Mouse (Mus musculus) neutrophil, adult 83 days (primary cell): Measurements from ENCODE around the gene Lsm10. TPM values are rescaled to one million over a fixed set of nuclear protein-coding genes. Genes with fewer than 3 reads are reported as not detected.

Source experiments
- total RNA-seq, 2 experiments: library from RNA; stranded (reverse); gene quantifications; one replicate each; pipeline ENCODE4 v1.2.4; 2023

The Lsm10 gene
- 10 to 100 TPM; 30.0 TPM for total RNA-seq

DNA sequence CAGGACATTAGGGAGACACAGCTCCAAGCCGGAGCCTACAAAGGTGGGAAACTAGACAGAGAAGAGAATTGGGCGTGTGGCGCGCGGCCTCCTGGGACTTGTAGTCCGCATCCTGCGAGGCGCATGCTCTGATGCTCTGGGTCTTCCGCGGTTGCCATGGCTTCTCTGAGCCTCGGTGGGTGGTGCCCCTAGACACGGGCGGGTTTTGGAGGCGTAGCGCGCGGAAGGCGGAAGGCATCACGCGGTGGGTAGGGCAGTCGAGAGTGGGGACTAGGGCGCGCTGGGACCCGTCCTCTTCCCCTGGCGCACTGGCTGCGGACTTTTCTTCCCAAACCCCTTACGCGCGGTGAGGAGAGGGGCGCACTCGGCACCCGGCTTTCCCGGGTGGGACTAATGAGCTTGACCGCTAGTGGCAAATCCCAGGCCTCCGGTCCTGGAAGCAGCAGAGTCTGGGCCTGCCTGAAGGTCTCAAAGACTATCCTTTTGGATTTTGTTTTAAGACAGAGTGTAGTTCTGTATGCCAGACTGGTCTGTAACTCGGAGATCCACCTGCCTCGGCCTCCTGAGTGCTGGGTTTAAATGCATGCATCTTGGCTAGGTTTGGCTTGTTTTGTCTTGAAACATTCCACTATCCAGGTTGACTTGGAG is at the start of gene Lsm10:
Gene Lsm10, plus strand, starts transcription at position 160 of the 648 bp plus-strand sequence.

DNA sequence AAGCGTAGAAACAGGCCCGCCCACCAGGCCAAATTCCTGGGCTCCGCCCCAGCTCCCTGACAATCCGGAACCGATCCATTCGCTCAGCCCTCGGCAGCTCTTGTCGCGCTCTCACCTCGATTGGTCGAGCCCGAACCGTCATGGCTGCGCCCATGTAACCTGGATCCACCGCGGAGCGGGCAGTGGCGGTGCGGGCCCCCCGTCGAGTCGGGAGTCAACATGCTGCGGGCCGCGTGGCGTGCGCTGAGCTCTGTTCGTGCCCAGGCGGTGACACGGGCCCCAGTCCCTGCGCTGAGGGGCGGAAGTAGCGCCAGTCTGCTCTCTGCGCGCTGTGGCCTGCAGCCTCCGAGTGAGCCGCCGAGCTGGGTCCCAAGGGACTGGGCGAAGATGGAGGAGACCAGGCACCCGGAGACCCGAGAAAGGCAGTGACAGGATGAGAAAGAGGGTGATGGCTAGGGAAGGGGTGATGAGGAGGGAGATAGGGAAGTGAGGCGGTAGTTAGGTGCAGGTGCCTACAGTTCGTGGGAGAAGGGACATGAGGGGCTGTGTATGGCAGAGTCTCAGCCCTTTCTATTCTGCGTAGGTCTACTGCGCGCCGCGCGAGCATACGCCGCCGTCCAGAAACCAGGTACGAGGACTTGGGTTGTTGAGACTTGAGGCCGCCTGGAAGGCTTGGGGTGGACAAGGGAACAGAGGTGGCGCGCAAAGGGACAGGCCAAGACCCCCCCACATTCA is 49.4 kb upstream of the Lsm10 start, which contains the start of gene Mrps15:
Gene Mrps15, plus strand, starts transcription at position 75 of the 735 bp plus-strand sequence.

DNA sequence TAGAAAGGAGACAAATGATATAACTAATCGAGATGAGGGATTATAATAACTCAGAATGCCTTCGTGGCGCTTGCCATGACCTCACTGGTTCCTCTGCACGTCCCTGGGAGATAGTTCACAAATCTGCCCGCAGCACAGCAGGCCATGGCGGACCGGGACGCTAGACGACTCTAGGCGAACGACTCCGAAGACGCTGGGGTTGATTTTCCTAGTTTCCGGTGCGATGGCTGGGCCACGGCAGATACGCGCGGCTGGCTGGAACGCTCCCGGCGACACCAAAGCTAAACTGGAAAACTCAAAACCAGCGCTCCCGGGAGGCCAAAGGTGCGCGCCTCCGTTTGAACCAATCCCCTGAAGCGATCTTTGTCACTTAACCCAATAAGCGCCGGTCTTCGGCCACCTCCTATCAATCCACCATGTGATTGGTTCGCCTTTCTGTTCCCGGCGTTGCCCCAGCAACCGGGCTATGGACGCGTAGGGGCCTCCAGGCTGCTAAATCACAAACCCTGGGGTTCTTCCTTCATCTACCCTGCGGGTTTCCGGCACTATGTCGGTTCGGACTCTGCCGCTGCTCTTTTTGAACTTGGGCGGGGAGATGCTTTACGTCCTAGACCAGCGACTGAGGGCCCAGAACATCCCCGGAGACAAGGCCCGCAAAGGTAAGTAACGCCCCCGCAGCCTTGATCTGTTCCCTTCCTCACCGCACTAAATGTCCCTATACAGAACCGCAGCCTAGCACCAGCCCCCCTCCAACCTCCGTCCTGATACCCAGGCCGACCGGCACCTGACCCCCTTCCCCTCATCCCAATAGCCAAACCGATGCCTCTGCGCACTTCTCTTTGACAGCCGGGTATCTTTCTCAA is 38.1 kb upstream of the Lsm10 start, which contains the start of gene Oscp1:
Gene Oscp1, plus strand, starts transcription at position 432 of the 863 bp plus-strand sequence.

DNA sequence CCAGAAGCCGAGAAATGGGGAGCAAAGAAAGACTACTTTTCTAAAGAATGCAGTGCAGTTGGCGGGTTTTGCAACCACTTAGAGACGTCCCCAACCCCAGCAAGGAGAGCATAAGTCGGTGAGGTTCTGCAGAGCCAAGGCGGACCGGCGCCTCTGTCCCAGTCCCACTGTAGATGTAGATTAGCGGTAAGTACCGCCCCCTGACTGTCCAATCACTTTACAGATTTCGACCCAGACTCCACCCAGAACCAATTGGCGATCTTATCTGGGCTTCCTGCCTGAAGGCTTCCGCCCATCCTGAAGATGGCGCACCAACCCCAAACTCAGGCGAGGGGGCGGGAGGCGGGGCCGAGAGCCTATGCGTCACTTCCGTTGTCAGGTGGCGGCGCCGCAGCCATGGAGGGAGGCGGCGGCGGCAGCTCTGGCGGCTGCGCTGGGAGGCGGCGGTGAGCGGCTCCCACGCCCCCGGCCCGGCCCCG is 7.2 kb downstream of the Lsm10 start, which contains the start of gene Stk40:
Gene Stk40, plus strand, starts transcription at position 368 of the 479 bp plus-strand sequence.

DNA sequence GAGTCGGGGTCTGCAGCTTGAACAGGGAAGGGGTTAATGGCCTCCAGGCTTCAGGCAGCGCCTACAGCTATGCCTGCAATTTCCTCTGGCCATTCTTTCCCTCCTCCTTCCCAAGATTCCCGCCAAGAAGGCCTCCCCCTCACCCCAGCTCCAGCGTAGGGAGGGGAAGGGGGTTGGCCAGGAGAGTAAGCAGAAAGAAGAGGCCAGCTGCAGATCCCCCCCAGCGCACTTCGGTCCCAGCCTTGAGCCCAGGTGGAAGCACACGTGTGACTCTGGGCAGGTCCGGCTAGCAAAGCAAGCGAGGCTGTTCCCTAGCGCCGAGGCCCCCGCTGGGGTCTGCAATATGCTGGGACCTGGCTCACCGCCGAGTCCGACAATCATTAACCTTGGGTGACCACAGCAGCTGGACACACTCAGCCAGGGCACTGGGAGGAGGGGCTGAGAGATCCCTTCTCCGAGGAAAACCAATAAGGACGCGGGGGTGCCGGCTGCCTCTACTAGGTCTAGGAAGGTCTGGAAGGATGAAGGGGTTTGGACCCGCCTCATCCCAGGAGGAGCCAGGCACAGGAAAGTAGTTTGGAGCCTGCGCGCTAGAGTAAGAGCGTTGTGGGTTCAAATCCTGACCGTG is 51.2 kb downstream of the Lsm10 start, which contains the start of gene Eva1b:
Gene Eva1b, plus strand, starts transcription at position 212 of the 628 bp plus-strand sequence.

Other genes with a start within 250 kb of the Lsm10 start
- 1,000 to 10,000 TPM in 1 of 2 experiments, 100 to 1,000 TPM in 1; 994 to 1,173 TPM for gene Csf3r, start 72.1 kb upstream of the Lsm10 start, total RNA-seq
- 10 to 100 TPM; 41.7 to 42.0 TPM for gene Mrps15, start 49.7 kb upstream of the Lsm10 start, total RNA-seq
- 10 to 100 TPM in 1 of 2 experiments, 1 to 10 TPM in 1; 7.3 to 11.1 TPM for gene Oscp1, start 38.1 kb upstream of the Lsm10 start, total RNA-seq
- 10 to 100 TPM; 59.0 to 63.9 TPM for gene Stk40, start 7.3 kb downstream of the Lsm10 start, total RNA-seq
- gene Eva1b, start 51.1 kb downstream of the Lsm10 start, total RNA-seq, result 1 to 10 TPM; 1.5 to 2.8 TPM
- gene Sh3d21, start 66.9 kb downstream of the Lsm10 start, total RNA-seq, result under 1 TPM; 0.20 to 0.46 TPM
- gene Thrap3, start 106.1 kb downstream of the Lsm10 start, total RNA-seq, result 100 to 1,000 TPM; 223 to 234 TPM
- 100 to 1,000 TPM in 1 of 2 experiments, 10 to 100 TPM in 1; 93.0 to 105 TPM for gene Map7d1, start 159.7 kb downstream of the Lsm10 start, total RNA-seq
- gene Trappc3, start 165.7 kb downstream of the Lsm10 start, total RNA-seq, result 10 to 100 TPM; 31.3 to 33.9 TPM
- not detected for gene Col8a2, start 190.2 kb downstream of the Lsm10 start, total RNA-seq
- gene Adprhl2, start 225.1 kb downstream of the Lsm10 start, total RNA-seq, result 10 to 100 TPM; 12.8 to 14.2 TPM
- gene Tekt2, start 229.1 kb downstream of the Lsm10 start, total RNA-seq, result not detected